Mouse (Mus musculus) naive thymus-derived CD4-positive, alpha-beta T cell, adult 2 months (primary cell): ENCODE data around the gene Slc25a47.

Experiments used
- DNase-seq: peaks from one replicate; pipeline ENCODE4 v3.0.0-alpha.2; 2011; ENCODE audit warnings: low read depth

The Slc25a47 gene

GRCm38 (mm10) chr12:108857589-108858184 is 21.8 kb downstream of the Slc25a47 start:
- no peak for DNase-seq

- DNase-seq = no peak
Observed at GRCm38 (mm10) chr12:108858486-108858885, 22.6 kb downstream of the Slc25a47 start.

- DNase-seq = no peak
Observed at GRCm38 (mm10) chr12:108865007-108865494, 29.2 kb downstream of the Slc25a47 start.

GRCm38 (mm10) chr12:108869575-108869974 is 33.7 kb downstream of the Slc25a47 start:
- peak; percentile 11 for DNase-seq

- DNase-seq = no peak
Observed at GRCm38 (mm10) chr12:108873122-108873521, 37.3 kb downstream of the Slc25a47 start.

- no peak for DNase-seq
Observed at GRCm38 (mm10) chr12:108879138-108879537, 43.3 kb downstream of the Slc25a47 start.

GRCm38 (mm10) chr12:108880606-108881005 is 44.8 kb downstream of the Slc25a47 start:
- DNase-seq = no peak

- no peak for DNase-seq
Observed at GRCm38 (mm10) chr12:108881192-108881591, 45.3 kb downstream of the Slc25a47 start.

GRCm38 (mm10) chr12:108882776-108883175 is 46.9 kb downstream of the Slc25a47 start:
- DNase-seq = no peak

GRCm38 (mm10) chr12:108885906-108886305 is 50.1 kb downstream of the Slc25a47 start:
- DNase-seq = no peak

GRCm38 (mm10) chr12:108887077-108887476 is 51.2 kb downstream of the Slc25a47 start:
- DNase-seq = no peak

- no peak for DNase-seq
Observed at GRCm38 (mm10) chr12:108888632-108889031, 52.8 kb downstream of the Slc25a47 start.

- DNase-seq = no peak
Observed at GRCm38 (mm10) chr12:108892989-108893714, 57.3 kb downstream of the Slc25a47 start, which contains the start of gene Wdr25. TSS of gene Wdr25 (plus strand) at chr12:108893631.

- peak; percentile 87 for DNase-seq
Observed at GRCm38 (mm10) chr12:108893715-108894431, 58.0 kb downstream of the Slc25a47 start, which contains the start of gene Wars. TSS of gene Wars (minus strand) at chr12:108894174.

- no peak for DNase-seq
Observed at GRCm38 (mm10) chr12:108894432-108894816, 58.6 kb downstream of the Slc25a47 start.

- DNase-seq = peak; percentile 30
Observed at GRCm38 (mm10) chr12:108896006-108896405, 60.2 kb downstream of the Slc25a47 start.

- no peak for DNase-seq
Observed at GRCm38 (mm10) chr12:108901346-108901745, 65.5 kb downstream of the Slc25a47 start.

- DNase-seq = peak; percentile 60
Observed at GRCm38 (mm10) chr12:108902940-108903339, 67.1 kb downstream of the Slc25a47 start.

GRCm38 (mm10) chr12:108903600-108904275 is 67.9 kb downstream of the Slc25a47 start:
- DNase-seq = peak; percentile 47

GRCm38 (mm10) chr12:108904276-108904653 is 68.4 kb downstream of the Slc25a47 start:
- DNase-seq = no peak

- DNase-seq = no peak
Observed at GRCm38 (mm10) chr12:108905620-108906302, 69.9 kb downstream of the Slc25a47 start.
